Mouse (Mus musculus) ZHBTc4 (cell line): ENCODE measurements around the gene Tbxas1.

Experiments used
- DNase-seq: peaks from one replicate; pipeline ENCODE4 v3.0.0-alpha.2; 2011; ENCODE audit warnings: low read depth, low spot score

Tbxas1 gene

DNA sequence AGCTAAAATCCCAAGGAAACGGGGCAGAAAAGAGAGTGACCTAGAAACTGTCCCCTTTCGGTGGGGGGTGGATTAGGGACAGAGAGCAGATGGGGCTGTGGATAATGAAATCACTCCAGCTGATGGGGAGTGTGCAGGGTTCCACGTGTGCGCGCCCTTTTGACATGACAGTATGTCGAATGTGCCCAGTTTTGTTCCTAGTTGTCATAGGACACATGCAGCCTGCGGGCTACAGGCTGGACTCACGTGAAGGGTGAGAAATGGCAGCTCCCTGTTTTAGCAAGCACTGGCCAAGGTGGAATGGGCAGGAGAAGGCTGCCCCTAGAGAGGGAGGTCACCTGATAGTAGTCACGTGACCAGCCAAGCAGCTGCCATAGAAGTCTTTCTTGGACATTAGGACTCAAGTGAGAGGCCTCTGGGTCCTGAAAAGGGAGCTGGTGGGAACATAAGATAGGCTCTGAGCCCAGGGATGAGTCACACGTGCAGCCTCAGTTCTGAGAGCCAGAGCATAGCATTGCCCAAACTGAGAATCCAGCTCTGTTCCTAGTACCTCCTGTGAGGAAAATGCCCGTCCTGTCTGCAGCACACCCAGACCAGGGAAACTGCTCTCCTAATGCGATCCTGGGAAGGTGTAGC lies 85.7 kb downstream of the Tbxas1 start:
- DNase-seq, result no peak

DNA sequence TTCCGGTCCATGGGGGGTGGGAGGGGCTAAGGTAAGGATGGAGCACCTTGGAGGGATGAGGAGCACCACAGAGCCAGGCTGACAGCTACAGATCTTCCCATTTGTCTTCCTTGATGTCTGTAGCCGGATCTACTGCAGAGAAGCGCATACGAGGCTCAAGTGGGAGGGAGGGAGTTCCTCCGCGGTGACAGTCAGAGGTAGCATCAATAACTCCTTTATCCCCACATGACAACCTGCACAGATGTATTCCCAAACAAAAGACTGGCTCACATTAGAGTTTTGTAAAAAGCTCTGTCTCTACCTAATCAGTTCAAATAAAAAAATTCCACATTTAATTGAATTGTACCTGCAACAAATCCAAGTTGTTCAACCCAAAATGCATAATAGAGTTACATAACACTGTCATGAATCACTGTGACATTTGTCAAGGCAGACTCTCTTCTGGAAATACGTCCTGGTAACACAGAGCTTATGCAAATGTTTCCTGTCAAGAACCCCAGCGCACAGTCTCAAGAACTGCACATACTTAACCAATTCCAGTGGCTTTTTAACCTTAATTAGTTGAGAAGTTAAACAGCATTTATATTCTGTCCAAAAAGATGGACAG lies 86.3 kb downstream of the Tbxas1 start:
- no peak for DNase-seq

DNA sequence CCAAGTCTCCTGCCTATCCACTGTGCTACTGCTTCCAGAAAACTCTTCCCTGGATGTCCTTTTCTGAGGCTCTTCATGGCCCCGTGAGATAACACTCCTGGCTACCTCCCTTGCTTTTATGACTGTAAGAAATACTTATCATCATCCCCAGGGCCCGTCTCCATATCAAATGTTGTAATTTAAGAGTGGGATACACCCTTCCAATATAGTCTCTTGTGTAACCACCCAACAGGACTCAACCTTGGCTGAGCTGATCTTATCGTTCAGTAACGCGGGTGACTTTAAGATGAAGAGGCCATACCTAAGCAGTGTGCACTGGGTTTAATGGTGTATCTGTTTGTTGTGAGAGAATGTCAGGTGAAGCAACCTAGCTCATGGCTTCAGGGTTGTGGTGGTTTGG lies 91.6 kb downstream of the Tbxas1 start:
- no peak for DNase-seq

DNA sequence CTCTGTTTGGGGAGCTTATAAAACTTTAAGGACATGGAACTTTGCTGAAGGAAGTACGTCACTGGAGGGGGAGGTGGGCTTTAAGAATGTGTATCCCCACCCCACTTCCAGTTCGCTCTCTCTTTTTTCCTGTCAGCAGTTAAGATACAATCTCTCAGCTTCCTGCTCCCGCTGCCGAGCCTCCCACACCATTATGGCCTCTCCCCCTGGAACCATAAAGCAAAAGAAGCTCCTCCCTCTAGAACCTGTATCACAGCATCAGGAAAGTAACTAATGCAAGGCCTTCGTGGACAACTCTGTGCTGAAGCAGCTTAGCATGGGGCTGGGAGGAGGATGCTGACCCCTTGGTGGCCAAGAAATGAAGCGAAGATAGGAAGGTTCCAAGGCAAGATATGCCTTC lies 92.1 kb downstream of the Tbxas1 start:
- DNase-seq, result no peak

DNA sequence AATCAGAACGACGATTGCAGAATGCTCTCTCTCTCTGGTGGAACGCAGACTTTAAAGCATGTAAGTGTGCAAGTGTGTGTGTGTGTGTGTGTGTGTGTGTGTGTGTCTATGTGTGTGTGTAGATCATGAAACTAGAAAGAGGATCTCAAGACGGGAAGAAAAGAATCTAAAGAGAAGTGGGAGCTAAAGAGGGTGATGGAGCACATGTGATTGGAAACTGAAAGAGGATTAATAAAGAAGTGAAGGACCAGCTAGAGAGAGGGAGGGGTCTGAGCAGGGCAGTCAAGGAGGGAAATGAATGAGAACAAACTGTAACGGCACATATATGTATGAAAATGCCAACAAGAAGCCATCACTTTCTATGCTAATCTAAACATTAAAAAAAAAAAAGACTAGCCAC lies 92.8 kb downstream of the Tbxas1 start:
- no peak for DNase-seq

DNA sequence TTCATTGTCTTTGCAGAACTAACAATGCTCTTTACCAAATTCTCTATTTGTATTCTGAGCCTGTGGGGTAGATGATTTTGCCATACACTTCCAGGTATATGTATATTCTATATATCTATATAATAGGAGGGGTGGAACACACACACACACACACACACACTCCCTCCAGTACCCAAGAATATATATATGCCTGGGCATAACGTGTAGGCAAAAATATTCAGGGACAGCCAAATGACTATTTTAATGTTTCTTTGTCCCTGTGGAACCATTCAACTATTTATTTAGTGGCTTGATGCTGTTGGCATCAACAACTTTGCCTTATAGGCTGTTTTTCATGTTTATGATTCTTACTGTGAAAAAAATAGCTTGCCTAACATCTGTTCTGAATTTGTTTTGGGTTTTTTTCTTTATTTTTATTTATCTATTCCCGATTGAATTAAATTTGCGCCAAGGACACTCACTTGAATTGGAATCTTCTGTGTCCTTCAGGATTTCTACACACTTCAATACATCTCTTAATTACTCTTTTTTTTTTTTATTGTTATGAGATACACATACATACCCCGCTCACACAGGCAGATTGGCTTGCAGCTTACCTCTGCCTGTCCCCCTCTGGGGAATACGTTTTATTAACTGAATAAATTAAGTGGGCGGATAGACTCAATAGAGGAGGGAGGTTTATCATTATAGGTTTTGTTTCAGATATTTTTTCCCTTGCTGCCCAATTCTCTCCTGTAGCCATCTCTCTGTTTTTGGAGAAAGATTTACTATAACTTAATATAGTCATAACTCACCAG lies 94.9 kb downstream of the Tbxas1 start:
- no peak for DNase-seq

DNA sequence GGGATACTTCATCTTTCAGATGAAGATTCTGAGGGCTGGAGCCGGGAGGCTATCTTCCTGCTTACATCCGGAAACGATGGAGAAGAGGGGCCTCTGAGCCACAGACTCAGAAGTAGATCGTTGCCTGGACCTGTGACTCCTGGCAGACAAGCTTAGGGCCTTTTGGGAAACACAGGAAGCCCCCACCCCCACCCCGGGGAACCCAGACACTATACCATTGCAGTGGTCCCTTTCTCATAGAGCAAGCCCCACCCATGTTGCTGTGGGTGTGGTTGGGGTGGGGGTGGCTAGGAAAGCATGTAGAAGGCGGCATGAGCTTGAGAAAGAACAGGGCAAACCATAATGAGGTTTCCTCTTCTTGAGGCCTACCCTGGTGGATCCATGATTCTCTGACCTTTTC lies 95.6 kb downstream of the Tbxas1 start:
- DNase-seq, result no peak

DNA sequence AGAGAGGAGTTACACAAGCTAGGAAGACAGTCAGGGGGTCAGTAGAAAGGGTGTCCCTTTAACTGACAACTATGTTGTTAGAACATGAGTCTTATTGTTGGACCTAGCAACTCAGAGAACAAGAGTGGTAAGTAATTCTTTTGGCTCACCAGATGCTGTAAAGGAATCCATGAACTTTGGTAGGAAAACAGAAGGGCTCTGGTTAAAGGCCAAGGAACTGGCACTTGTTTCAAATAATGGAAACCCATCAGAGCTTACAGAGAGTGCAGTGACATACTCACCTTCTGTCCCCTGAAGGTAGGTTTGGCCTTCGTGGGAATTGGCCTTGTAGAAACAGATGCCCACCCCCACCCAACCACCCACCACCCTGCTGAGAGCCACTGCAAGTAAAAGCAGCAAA lies 97.6 kb downstream of the Tbxas1 start:
- DNase-seq, result no peak

DNA sequence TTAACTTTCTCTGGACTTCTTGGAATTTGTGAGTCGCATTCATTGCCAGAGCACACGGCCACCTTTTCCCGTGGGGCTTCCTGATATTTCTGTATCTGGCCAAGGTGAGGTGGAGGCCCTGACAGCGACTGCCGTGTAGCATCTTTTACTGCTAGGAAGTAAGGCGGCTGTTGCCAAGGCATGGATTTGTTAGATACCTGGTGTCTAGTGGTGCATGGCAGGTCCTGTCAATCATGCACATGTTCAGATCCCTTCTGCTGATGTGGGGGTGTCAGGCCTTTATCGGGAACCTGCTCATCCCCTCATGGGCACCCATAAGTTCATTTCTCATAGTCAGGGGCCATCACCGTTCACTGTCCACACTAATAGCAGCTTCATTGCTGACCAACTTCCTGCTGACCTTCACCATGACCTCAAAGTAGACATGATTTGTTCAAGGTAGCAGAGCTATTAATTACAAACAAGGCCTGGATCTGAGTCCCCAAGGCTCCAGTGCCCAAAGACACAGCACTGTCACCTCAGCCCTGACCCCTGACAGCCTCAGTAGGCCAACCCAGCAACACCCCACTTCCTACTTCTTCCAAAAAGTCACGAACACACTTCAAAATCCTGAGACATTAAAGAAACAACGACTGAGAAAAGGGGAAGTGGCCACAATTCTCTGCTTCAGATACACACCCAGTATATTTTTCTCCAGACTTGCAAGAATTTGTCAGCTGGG lies 98.4 kb downstream of the Tbxas1 start:
- no peak for DNase-seq

DNA sequence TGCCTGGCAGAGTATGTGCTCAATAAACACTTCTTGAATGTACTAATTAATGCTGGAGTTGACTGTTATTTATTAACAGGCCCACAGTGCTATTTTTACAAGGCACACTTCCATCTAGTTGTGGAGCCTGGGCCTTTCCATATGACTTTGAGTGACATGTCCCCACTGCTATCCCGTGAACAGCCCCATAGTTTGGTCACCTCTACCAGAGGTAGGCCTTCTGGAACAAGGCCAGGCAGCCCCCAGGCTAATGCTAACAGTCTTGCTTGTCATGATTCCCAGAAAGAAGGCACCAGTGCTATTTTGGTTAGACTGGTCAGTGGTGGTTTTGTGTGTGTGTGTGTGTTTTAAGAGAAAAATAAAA lies 98.9 kb downstream of the Tbxas1 start:
- DNase-seq, result no peak

DNA sequence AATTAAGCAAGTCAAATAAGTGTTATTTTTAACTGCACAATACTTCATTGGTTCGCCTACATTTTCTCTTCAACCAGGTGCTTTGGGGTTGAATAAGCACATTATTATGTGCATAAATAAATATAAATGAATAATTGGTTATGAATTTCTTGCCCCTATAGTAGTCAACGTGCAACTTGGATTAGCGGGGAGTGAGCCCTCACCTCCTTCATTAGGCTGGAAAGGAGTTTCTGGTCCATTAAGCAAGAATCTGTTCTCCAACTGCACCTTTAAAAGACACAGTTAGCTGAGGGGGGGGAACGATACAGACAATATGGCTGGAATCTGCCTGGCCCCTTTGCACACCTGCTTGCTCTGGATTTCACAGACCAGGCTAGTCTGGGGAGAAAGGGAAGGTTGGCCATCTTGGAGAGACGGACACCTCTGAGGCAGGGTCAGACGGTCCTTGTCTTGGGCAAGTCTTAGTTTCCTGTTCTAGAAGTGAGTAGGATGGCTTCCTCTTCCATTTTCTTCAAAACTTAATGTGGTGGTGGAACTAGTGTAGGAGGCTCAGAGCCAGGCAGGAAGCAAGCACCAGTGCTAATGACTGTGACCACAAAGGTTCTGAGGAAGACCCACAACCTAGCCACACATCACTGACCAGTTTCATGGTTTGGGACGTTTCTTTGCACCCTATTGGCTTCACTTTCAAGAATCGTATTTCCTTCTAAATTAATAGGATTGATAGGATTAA lies 99.5 kb downstream of the Tbxas1 start:
- no peak for DNase-seq

DNA sequence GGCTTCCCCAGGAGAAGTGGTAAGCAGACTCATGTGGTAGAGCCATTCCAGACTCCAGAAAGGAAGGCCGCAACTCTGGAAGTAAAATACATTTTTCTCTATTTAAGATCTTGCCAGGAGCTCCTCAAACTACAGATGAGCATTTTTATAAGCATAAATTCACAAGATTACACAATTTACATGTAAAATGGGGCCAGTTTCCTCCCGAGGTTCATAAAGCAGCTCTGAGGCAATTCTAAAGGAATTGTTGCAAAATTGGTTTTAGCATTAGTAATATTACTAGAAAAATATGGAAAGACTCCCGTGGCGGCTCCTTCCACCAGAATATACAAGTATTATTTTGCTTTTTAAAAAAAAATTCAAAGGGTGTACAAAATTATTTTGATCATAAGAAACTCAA lies 100.7 kb downstream of the Tbxas1 start:
- DNase-seq, result no peak

DNA sequence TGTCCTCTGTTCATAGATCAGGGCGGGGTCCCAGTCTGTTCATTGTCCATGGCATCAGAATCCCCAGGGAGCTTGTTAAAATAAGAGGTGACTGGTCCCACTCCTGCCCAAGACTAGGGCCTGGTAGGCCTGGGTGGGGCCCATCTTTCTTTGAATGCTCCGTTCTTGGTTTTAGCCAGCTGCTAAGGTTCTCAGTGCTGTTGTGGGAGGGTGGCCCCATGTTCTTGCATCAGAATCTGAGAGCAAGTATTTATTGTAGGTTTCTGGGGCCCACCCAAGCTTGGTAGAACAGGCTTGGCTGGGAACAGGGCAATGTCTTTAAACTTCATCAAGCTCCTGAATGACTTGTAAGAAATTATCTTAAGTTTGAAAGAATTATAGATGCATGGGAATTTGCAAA lies 101.2 kb downstream of the Tbxas1 start:
- peak; percentile 10 for DNase-seq

DNA sequence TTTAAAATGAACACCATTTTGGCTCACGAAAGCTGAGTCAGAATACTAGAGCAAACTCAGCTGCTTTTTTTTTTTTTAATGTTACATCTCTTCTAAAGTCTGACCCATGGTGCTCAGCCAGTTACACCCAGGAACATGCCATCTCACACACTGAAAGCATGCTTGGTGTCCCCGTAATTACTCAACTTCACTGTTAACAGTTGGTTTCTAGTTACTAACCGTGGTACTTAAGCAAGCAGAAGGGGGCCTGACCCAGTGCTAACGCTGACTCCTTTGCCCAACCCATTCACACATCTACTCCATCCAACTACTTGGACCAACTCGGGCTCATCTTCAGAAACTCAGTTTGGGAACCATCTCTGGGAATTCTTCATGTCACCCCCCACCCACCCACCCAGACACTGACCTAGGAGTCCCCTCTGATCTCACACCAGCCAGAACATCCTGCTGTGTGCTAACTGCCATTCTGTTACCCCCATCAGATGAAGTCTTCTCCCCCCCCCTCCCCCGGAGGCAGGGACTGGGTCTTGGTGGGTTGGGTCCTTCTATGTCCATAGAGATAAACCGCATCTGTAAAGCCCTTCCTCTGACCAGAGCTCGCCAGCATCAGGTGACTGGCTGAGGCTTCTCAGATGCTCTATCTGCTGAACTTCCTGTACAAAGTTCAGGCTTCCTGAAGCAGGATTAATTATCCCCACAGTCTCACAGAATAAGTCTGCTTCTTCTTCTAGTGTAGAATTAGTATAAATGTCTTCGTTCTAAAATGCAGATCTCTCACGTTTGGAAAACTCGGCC lies 105.9 kb downstream of the Tbxas1 start:
- DNase-seq, result no peak

DNA sequence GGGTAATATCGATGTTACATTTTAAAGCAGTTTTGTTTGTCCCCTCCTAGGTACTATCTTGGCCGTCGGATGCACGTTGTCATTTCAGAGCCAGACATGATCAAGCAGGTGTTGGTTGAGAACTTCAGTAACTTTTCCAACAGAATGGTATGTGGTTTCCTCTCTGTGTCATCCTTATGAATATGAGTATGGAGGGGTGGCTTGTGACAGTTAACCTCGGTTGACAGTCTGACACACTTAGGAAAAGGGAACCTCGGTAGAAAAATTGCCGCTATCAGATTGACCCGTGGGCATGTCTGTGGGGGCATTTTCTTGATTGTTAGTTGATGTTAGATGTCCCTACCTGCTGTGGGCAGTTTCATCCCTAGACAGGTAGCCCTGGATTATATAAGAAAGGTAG lies 106.9 kb downstream of the Tbxas1 start:
- DNase-seq, result no peak

DNA sequence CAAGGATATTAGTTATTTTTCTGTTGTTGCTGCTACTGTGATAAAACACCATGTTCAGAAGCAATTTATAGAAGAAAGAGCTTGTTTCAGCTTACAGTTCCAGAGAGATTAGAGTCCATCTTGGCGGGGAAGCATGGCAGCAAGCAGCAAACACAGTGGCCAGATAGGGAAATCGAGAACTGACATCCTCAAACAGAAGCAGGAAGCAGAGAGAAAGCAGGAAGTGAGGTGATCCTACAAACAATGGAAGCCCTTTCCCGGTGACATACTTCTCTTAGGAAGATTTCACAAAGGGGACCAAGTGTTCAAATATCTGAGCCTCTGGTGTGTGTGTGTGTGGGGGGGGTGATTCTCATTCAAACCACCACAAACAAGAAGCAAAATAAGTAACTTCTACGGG lies 107.5 kb downstream of the Tbxas1 start:
- DNase-seq, result no peak

DNA sequence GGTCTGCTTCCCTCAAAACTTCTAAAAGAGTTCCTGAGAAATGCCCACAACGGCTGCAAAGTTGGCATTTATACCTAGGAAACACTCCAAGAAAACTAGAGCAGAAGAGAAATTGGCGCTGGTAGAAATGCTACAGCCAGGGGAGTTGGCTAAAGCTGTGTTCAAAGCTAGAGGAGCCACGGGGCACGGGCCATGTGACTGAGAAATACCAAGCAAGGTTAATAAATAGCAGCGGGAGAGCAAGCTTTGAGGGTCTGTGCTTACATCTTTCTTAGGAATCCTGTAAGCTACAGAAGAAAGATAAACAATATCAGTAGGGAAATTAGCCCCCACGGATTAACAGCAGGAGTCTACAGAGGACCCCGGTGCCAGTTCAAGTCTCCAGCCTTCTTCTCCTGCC lies 107.9 kb downstream of the Tbxas1 start:
- DNase-seq, result no peak

DNA sequence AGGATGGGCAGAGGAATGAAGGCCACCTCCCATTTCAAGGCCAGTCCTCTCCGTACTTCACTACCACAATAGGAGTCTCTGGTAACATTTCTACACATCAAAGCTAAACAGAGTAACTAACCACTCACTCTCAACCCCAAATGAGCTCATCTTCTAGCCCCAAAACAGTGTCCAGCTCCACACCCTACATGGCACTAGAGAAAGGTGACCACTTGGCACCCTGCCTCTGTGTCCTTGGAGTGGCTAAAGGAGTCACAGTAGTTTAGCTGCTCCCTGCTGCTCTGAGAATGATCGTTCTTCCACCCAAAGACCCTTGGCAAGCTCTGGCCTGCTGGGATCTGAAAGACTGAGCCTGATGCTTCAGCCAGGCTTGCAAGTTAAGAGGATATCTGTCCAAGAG lies 109.4 kb downstream of the Tbxas1 start:
- no peak for DNase-seq

DNA sequence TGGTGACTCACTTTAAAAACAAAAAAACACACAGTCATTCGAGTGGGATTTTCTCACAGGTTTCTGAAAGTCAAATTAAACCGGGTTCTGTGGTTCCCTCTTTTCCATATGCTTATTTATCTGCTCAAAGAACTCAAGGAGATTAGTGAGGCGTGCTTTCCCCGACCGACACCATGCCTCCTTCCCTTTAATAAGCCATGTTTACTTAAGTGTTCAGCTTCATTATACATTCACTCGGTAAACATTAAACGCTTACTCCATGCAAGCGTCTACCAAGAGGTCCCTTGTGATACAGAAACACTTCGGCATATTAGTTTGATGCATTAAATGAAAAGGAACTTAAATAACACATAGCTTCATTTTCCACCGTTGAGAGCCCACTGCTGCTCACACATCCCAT lies 111.4 kb downstream of the Tbxas1 start:
- no peak for DNase-seq

DNA sequence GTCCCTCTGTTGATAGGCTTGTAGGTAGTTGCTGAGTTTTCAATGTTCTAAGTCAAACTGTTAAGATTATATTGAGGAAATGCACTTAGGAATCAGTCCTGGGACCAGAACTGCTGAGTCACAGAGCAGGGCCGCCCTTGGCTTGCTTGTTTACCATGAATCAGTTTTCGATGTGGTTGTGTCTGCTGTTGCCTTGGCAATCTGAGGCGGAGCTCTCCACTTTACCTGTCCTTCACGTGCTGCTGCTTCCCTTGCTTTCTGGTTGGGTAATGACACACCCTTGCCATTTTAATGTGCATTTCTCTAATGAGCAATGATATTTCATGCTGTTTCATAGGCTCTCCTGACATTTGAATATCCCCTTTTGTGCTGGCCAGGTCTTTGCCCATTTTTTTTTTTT lies 116.8 kb downstream of the Tbxas1 start:
- DNase-seq, result peak; percentile 12

DNA sequence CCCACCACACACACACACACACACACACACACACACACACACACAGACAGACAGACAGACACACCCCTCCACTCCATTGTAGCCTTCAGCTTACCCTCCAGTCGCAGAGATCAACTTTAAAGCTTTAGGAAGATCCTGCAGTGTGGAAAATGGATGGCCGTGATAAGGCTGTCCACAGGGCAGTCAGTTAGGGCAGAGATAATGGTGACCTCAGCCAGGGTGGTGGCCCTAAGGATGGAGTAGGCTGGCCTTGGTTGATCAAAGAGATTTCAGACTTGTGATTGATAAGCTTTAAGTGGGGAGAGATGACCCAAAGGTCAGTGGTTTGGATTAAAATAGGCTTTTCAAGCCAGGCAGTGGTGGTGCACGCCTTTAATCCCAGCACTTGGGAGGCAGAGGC lies 120.6 kb downstream of the Tbxas1 start:
- DNase-seq, result no peak
